Mouse (Mus musculus) layer of hippocampus, adult 8-10 months (tissue): Measurements from ENCODE around the gene Stkld1. TPM values are rescaled to one million over a fixed set of nuclear protein-coding genes. Genes with fewer than 3 reads are reported as not detected.

Experiments used
- DNase-seq, 2 experiments: peaks; one replicate each; pipeline ENCODE4 v3.0.0; 2022; ENCODE audit warnings: low spot score in 2 of 2
- total RNA-seq, 4 experiments: library from RNA; stranded (reverse); gene quantifications; 2 replicates each; pipeline ENCODE4 v1.2.4; 2022

Stkld1 gene
- total RNA-seq, 4 experiments from 2014 or later, result 0.34 to 1.00 (median 0.35) TPM; not detected in 1

- peak; percentile 94 to 96 for DNase-seq
Observed at GRCm38 (mm10) chr2:26963923-26964723, 30.3 kb downstream of the Stkld1 start, which contains the start of gene Rexo4. Gene Rexo4 (minus strand): TSS chr2:26964386.

GRCm38 (mm10) chr2:26964724-26965370, 31.0 kb downstream of the Stkld1 start:
- no peak for DNase-seq

- DNase-seq, result no peak
Observed at GRCm38 (mm10) chr2:26967262-26967661, 33.4 kb downstream of the Stkld1 start.

- DNase-seq, result no peak
Observed at GRCm38 (mm10) chr2:26973116-26973515, 39.3 kb downstream of the Stkld1 start, which contains the start of gene Adamts13. Gene Adamts13 (plus strand): TSS chr2:26973416.

GRCm38 (mm10) chr2:26973960-26974359, 40.1 kb downstream of the Stkld1 start:
- DNase-seq, result no peak

GRCm38 (mm10) chr2:26980361-26980760, 46.5 kb downstream of the Stkld1 start:
- DNase-seq, result no peak

GRCm38 (mm10) chr2:26984179-26984578, 50.3 kb downstream of the Stkld1 start:
- no peak for DNase-seq

GRCm38 (mm10) chr2:26984640-26985039, 50.8 kb downstream of the Stkld1 start:
- DNase-seq, result no peak

GRCm38 (mm10) chr2:26993936-26994335, 60.1 kb downstream of the Stkld1 start:
- no peak for DNase-seq

GRCm38 (mm10) chr2:26997498-26997897, 63.7 kb downstream of the Stkld1 start:
- DNase-seq, result no peak

- DNase-seq, result no peak
Observed at GRCm38 (mm10) chr2:26997993-26998392, 64.1 kb downstream of the Stkld1 start.

Other genes starting within 250 kb of the Stkld1 start
- not detected for gene Abo, start 69.1 kb upstream of the Stkld1 start, total RNA-seq
- gene Surf6, start 31.2 kb upstream of the Stkld1 start, total RNA-seq, result 10 to 100 TPM; 21.4 to 29.3 (median 22.9) TPM
- gene Med22, start 23.4 kb upstream of the Stkld1 start, total RNA-seq, result 10 to 100 TPM; 42.5 to 48.9 (median 47.4) TPM
- 100 to 1,000 TPM; 201 to 291 (median 240) TPM for gene Rpl7a, start 23.3 kb upstream of the Stkld1 start, total RNA-seq
- gene Surf2, start 17.7 kb upstream of the Stkld1 start, total RNA-seq, result 10 to 100 TPM; 36.2 to 42.4 (median 37.7) TPM
- 100 to 1,000 TPM; 102 to 124 (median 112) TPM for gene Surf1, start 17.5 kb upstream of the Stkld1 start, total RNA-seq
- gene Surf4, start 119 bp upstream of the Stkld1 start, total RNA-seq, result 10 to 100 TPM; 50.4 to 57.6 (median 55.9) TPM
- gene Rexo4, start 30.3 kb downstream of the Stkld1 start, total RNA-seq, result 10 to 100 TPM; 55.6 to 67.6 (median 59.5) TPM
- gene Adamts13, start 39.4 kb downstream of the Stkld1 start, total RNA-seq, result 1 to 10 TPM; 1.4 to 4.9 (median 2.1) TPM
- gene Cacfd1, start 75.9 kb downstream of the Stkld1 start, total RNA-seq, result 10 to 100 TPM; 40.2 to 46.8 (median 42.0) TPM
- 10 to 100 TPM; 33.6 to 37.1 (median 34.4) TPM for gene Slc2a6, start 94.0 kb downstream of the Stkld1 start, total RNA-seq
- gene Mymk, start 138.1 kb downstream of the Stkld1 start, total RNA-seq, result 1 to 10 TPM in 3 of 4 experiments, under 1 TPM in 1; 0.54 to 2.7 (median 1.7) TPM
- 10 to 100 TPM in 2 of 4 experiments, 1 to 10 TPM in 2; 8.9 to 13.8 (median 11.1) TPM for gene Adamtsl2, start 145.3 kb downstream of the Stkld1 start, total RNA-seq
- gene Fam163b, start 208.4 kb downstream of the Stkld1 start, total RNA-seq, result 100 to 1,000 TPM in 2 of 4 experiments, 10 to 100 TPM in 2; 87.0 to 124 (median 100) TPM
- 1 to 10 TPM in 1 of 4 experiments, under 1 TPM in 3; 0.25 to 1.5 (median 0.74) TPM for gene Dbh, start 231.2 kb downstream of the Stkld1 start, total RNA-seq